Mouse (Mus musculus): ENCODE data around the gene Rxfp4.
A peak's percentile ranks its signal among the peaks of the same experiment; 100 is the strongest.

Gene Rxfp4

GRCm38 (mm10) chr3:88651669-88652618, 998 bp downstream of the Rxfp4 start:
- no peak for DNase-seq

GRCm38 (mm10) chr3:88650713-88651504, 2.0 kb downstream of the Rxfp4 start:
- no peak for DNase-seq

- no peak for DNase-seq
Measured at GRCm38 (mm10) chr3:88649967-88650366, 3.0 kb downstream of the Rxfp4 start.

GRCm38 (mm10) chr3:88649186-88649585, 3.8 kb downstream of the Rxfp4 start:
- DNase-seq = no peak

- peak in 1 of 2 experiments; percentile 3 for DNase-seq
Measured at GRCm38 (mm10) chr3:88648452-88649168, 4.3 kb downstream of the Rxfp4 start.

GRCm38 (mm10) chr3:88647779-88648413, 5.0 kb downstream of the Rxfp4 start:
- peak in 1 of 2 experiments; percentile 12 for DNase-seq

- DNase-seq = peak in 1 of 2 experiments; percentile 3
Measured at GRCm38 (mm10) chr3:88647076-88647475, 5.9 kb downstream of the Rxfp4 start.

- no peak for DNase-seq
Measured at GRCm38 (mm10) chr3:88646426-88646995, 6.4 kb downstream of the Rxfp4 start.

- no peak for DNase-seq
Measured at GRCm38 (mm10) chr3:88645937-88646336, 7.0 kb downstream of the Rxfp4 start.

- no peak for DNase-seq
Measured at GRCm38 (mm10) chr3:88643078-88643477, 9.9 kb downstream of the Rxfp4 start.

GRCm38 (mm10) chr3:88640676-88641075, 12.3 kb downstream of the Rxfp4 start:
- DNase-seq = peak; percentile 51 to 65

- peak in 1 of 2 experiments; percentile 2 for DNase-seq
Measured at GRCm38 (mm10) chr3:88639239-88639638, 13.7 kb downstream of the Rxfp4 start.

GRCm38 (mm10) chr3:88637134-88637533, 15.8 kb downstream of the Rxfp4 start:
- peak in 1 of 2 experiments; percentile 3 for DNase-seq

GRCm38 (mm10) chr3:88636555-88636986, 16.4 kb downstream of the Rxfp4 start:
- DNase-seq = peak in 1 of 2 experiments; percentile 3

GRCm38 (mm10) chr3:88635506-88636275, 17.3 kb downstream of the Rxfp4 start:
- DNase-seq = peak in 1 of 2 experiments; percentile 2

GRCm38 (mm10) chr3:88633056-88633455, 19.9 kb downstream of the Rxfp4 start:
- peak in 1 of 2 experiments; percentile 0 for DNase-seq

GRCm38 (mm10) chr3:88631921-88632587, 20.9 kb downstream of the Rxfp4 start:
- peak; percentile 33 to 43 for DNase-seq

- DNase-seq = peak; percentile 71 to 79
Measured at GRCm38 (mm10) chr3:88630849-88631341, 22.0 kb downstream of the Rxfp4 start.

GRCm38 (mm10) chr3:88630018-88630417, 22.9 kb downstream of the Rxfp4 start:
- peak; percentile 49 to 61 for DNase-seq

- peak in 1 of 2 experiments; percentile 10 for DNase-seq
Measured at GRCm38 (mm10) chr3:88629244-88629643, 23.7 kb downstream of the Rxfp4 start.

Measured in lung, adult 18-20 months (tissue).